Mouse (Mus musculus): ENCODE measurements around the gene Tmem17.

Gene Tmem17

DNA sequence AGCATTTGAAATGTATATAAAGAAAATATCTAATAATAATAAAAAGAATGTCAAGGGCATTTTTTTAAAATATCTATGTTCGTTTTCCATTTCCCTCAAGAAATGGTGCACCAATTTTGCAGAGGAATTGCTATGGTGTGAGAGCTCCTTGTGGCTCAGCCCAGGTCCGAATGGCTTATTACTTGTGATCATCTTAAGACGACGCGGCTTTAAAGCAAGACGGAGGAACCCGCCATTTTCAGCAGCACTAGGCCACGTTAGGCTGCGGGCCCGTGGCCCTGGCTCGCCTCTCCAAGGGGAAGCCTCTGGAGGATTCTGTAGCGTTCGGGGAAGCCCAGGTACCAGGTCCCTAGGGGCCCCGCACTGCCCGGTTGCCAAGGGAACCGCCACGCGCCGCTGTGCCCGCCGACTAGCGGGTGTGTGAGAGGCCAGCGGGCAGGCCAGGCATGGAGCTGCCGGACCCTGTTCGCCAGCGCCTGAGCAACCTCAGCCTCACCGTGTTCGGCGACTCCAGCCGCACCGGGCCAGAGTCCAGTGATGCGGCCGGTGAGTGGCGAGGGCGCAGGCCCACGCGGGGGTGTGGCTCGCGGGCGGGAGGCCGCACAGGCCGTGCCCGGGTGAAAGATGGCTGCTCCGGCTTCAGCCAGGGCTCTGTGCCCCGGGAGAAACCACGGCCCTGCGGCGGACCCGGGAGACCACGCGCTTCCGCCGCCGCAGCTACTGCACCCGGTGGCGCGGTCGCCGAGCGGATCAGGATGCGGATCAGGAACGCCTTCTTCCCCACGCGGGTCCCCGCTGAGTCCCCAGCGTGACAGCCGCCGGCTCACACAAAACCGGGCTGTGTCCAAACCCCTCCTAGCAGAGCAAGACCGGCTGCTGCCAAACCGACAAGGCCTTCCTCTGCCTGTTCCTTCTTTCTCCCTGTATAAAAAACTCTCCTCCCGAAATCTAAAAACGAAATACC is at the start of gene Tmem17:
TSS of gene Tmem17 (plus strand) at position 51 of the 964 bp plus-strand sequence.
- DNase-seq, result peak; percentile 93 to 96

DNA sequence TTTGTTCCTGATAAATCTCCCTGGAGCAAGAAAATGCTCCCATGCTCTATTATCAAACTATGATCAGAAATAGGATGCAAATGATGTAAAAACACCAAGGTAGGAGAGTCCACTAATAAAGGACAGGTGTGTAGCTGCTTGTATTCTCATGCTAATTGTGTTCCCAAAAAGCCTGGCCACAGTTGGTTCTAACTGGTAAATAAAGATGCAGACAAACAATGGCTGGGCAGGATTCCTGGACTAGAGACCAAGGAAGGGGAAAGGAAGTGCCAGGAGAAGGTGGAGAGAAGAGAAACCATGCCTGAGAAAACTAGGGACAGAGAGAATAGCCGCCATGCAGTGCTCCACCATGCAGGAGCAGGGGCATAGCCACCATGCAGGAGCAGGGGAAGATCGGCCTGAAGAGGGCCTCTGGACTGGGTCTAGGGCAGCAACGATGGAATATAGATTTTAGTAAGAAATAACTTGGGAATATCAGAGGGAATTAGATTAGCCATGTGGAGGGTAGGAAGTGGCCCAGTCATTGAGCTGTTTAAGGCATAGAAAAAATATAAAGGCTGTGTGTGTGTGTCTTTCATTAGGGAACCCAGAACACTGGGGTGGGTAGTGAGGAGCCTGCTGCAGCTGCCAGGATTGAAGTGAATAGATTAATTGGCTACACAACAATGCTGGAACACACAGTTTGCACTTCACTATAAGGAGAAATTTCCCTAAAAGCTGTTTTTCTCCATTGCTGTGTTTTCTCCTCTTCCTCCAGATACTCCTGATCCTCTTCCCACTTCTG is 31.9 kb upstream of the Tmem17 start:
- DNase-seq, result no peak

DNA sequence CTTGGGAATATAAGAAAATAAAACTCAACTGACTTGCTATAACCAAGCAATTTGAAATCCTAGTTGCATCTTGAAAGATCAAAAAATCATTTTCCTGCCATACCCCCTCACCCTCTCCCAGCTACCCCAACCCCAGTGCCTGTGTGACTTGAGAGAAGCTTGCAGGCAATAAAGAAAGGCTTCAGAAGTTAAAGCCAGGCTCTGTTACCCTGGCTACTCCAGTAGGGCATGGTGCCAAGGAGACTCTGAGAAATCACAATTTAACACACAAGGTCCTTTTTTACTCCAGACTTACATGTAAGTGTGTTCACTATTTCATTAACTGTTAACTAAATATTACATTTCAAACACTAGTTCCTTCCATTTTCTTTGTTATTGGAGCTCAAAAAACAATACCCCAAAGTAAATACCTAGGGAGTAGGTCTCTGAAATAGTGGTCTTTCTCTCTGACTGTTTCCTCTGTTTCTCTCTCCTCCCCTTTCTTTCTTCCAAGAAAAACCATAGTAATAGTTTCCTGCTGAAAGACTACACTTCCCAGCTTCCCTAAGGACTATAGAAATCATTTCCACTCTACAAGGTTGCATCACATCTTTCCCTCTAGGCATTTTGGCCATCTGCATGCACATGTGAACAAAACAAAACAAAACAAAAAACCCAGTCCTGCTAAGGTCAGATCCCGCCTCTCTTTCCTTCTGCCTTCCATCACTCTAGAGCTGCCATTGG is 30.1 kb upstream of the Tmem17 start:
- no peak for DNase-seq

DNA sequence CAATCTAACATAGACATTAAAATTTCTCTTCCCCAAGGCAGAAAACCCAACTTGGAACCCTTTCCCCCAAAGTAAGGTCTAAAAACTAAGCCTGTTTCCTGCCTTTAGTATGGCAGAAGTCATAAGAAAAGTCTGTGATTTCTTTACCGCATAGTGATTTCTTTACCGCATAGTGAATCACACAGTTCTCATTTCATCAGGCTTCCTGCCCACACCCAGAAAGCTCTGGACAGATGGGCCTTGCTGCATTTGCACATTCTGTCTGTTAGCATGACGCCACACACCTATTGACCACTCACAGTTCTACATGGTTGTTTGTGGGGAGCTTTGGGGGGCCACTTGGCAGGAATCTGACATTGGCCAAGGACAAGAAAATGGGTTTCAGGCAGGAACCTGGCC is 29.5 kb upstream of the Tmem17 start:
- DNase-seq, result no peak

DNA sequence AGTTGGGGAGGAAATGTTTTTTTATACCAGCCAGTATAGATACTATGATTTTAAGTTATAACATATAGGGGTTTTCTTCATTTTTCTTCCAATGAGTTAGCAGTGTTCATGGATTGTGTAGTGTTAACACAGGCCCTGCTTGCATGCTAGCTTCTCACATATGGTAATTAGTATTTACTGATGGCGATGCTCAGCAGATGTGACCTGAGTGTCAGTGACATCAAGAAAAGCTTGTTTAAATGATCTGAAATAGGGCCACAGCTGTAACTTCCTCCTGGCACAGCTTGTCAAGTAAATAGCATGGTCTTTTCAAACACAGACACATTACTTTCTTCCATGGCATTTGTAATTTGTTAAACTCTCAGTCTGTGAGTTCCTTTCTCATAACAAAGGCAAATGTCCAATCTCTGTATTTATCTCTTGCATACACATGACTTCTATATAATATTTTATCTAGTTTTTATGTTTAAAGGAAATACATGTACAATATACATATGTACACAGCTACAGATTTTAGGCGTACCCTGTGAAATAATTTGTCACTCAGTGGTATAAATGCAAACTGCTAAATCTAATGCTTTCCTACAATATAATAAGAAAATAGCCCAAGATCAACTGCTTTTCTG is 18.1 kb upstream of the Tmem17 start:
- DNase-seq, result no peak

DNA sequence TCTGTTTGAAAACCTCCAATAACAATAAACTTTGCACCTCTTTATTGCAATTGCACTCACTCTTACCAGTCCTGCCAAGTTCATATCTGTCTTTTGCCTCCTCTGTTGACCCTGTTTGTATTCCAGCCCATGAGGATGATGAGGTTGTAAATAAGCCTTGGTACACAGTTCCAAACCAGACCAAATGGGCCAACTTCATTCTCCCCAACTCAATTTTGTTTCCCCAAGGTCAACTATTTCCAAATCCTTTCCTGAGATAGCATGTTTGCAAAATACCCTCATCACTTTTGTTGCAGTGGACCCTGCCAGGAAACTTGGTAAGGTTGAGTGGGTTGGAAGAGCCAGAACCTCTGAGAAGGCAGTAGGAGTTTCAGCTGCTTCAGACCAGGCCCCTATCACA is 16.9 kb upstream of the Tmem17 start:
- DNase-seq, result no peak

DNA sequence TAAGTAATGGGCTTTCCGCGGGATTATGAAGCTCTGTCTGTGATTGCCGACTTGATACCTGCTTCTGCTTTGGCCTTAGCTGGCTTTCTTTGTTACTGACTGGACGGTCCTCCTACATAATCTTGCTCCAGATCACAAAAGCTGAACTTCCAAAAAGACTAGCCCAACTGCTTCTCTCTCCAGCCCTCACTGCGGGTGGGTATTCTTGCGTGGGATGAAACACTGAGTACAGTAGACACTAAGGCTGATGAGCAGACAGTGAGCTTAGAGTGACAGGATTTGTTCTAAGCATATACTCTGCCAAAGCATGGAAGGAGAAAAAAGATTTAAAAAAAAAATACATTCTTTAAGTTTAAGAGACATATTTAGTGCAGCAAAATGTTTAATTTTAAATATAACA is 12.5 kb upstream of the Tmem17 start:
- DNase-seq, result no peak

DNA sequence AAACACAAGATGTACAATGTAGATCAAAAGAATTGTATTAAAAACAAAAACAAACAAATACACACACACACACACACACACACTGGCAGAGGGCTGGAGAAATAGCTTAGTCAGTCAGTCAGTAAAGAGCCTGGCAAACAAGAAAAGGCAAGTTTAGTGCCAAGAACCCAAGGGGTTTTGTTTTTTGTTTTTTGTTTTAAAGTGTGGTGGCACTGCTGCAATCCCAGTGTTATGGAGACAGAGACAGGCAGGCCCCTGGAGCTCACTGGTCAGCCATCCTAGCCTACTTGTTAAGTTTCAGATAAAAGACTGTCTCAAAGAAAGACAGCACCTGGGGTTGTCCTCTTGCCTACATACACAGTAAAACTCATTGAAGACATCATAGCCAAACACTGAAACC is 12.0 kb upstream of the Tmem17 start:
- DNase-seq, result no peak

DNA sequence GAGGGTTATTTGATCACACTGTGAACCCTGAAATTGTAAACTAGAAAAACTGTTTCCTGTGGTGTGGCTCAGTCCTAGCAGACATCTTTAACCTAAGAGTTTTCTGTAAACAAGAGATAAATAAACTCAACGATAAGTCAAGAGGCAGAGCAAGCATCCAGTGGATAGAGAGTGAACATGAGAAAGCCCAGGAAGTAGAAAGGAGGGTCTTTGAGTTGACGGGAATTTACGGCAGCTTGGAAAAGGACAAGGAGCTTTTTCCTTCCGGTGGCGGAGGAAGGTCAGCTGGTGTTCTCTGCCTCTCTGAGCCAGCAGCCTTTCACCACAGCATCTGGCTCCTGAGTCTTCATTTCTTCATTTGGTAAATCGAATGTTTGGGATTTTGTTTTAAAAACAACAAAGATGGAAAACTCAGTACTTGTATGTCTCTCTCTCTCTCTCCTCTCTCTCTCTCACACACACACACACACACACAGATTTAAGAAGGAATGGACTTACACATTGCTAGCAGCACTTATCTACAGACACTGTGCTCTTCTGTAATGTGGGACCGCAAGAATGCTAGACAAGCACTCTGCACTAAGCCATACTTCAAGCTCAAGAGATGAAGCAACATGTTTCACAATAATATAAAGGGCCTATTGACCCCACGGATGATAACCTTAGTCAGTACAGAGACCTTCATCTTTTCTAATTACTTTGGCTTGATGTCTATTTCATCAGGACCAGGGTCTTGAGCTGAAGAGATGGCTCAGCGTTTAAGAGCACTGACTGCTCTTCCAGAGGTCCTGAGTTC is 10.9 kb upstream of the Tmem17 start:
- no peak for DNase-seq

DNA sequence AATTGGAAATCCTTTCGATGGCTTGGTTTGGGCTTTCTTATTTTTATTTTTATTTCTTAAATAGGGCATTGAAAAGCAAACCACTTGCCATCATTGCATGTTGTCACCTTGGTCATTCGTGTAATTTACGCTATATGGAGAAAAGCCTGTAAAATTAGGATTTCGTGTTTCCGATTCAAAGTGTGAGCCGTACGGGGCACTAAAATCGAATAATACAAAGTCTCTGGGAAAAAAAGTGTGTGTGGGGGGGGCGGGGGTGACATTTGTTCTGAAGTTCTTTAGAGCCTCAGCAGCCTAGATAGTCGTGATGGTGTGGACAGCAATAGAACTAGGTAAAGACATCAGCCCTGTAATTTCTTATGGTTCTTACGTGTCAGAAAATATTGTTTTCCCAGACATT is 1.2 kb downstream of the Tmem17 start:
- no peak for DNase-seq

DNA sequence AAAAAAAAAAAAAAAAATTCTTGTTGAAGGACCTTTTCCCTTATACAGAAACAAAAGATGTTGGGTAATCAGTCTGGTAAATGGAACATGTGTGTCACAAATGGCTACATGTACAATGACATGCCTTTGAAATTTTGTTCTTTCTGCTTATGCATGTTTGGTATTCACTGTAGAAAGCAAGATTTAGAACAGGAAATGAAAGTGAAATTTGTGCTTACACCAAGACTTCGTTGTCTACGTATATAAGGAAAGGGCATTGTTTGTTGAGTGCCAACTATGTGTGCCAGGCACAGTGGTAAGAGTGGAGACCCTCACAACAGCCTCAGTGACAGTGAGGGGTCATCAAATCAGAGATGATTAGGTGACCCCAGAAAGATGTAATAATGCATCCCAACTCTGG is 3.2 kb downstream of the Tmem17 start:
- no peak for DNase-seq

DNA sequence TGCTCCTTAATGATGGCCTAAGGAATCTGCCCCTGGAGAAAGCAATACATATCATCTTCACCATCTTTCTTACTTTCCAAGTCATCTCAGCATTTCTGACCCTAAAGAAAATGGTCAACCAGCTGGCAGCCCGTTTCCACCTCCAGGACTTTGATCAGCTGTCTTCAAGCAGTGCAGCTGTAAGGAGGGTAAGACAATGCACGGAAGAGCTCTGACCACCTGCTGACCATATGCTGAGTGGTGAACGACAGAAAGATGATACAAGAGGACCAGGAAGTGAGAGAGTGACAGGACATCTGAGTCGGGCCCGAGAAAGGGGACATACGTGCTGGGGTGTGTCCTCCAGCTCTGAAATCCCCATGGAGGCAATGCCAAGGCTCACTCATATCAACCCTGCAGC is 6.6 kb downstream of the Tmem17 start:
- DNase-seq, result no peak

DNA sequence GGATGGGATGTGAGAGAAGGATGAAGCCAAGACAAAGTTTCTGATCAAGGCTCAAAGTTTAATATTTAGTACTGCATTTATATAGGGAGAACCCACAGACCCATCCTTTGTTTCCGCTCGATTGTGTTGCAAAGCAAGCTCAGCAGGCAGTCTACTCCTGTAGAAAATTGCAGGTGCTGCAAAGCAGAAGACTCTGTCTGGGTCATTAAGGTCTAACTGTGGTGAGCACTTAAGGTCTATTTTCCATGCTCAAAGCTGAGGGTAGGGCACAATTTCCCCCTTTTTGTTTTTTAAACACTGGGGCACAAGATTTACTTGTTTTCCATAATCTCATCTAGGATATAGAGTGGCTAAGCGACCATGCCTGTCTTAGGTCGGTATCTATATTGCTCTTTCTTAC is 8.4 kb downstream of the Tmem17 start:
- no peak for DNase-seq

DNA sequence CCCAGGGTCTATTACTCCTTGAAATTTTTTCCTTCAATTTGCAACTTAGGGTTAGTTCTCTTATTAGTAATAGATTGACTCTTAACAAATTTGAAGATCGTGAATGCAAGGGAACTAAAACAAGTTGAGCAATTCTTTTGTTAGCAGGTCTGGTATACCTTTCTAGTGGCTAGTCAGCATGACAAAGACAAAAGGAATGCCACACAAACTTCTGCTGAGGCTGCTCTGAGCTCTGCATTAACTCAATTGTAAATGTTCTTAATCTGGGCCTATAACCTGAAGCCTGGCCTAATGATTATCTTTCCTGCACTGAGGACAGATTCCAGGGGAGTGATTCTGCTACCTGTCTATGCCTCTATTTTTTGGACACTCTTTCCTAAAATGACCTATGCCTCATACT is 12.7 kb downstream of the Tmem17 start:
- DNase-seq, result no peak

DNA sequence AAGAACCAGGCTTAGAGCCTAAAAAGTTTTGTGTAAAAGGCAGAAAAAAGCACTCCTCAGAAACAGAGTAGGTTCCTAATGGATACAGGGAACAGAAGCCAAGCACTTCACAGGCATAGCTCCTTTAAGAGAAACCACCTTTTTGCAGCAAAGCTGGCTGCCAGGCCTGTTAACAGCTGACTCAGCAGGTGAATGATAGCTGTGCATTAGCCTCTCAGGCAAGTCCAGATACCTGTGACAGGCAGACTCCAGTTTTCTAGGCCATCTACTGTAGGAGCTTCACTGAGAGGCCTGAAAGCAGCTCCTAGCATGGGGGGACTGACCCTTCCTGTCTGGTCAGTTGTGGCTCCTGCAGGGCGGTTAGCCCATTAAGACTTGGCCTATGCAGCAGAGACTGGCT is 28.7 kb downstream of the Tmem17 start:
- DNase-seq, result no peak

DNA sequence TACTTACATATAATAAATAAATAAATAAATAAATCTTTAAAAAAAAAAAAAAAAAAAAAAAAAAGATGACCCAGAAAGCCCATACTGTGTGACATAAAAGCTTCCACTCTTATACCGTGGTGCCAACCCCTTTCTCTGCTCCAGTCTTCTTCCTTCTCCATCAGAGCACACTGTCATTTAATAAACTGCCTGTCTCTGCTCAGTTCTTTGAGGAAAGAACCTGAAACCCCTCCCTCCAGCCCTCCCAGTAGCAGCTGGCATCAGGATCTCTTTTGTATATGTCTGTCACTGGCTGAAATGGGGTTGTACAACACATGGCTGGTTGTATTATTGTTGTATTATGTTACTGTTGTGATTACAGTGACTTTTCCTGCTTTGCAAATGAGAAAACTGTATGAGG is 48.2 kb downstream of the Tmem17 start:
- DNase-seq, result no peak

DNA sequence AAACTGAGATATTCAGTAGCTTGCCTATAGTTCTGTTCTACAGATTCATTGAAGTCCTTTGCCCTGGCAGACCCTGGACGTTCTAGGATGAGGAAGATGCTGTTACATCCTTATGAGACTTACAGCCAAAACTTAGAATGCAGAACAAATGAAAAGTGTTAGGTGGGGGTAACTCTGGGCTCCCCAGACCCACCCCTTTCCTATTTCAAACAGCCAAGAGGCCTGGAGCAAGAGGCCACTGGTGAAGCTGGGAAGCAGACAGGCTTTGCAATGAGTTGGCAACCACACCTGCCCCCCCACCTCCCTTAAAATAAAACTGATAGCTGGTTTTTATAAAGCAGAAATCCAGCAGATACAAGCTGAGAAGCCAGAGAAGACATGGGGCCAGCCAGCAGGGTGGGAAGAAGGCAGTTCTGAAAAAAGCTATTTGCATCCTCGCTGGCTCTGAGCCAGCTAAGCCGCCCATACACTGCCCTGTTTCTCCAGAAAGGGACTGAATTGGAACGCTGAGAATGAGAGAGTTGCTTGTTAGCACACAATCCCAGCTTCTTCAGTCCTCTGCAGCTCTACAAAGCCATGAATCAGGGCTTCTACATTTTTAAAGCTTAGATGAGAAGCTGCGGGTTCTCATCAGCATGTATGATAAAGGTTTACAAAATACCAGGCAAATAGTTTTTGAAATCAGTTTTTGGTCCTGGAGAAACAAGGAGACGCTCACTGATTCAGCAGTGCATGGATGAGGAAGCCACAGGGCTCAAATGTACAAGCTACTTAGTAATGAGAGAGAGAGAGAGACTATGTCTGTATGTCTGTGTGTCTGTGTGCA is 48.8 kb downstream of the Tmem17 start:
- DNase-seq, result peak; percentile 63 to 66

DNA sequence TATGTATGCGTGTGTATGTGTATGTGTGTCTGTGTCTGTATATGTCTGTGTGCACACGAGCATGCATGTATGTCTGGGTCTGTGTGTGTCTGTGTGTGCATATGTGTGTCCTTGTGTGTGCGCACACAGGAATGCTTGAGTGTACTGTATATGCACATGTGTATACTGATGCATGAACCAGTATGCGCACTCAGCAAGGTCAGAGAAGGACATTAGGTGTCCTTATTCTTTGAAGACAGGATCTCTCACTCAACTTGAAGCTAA is 49.4 kb downstream of the Tmem17 start:
- DNase-seq, result no peak

DNA sequence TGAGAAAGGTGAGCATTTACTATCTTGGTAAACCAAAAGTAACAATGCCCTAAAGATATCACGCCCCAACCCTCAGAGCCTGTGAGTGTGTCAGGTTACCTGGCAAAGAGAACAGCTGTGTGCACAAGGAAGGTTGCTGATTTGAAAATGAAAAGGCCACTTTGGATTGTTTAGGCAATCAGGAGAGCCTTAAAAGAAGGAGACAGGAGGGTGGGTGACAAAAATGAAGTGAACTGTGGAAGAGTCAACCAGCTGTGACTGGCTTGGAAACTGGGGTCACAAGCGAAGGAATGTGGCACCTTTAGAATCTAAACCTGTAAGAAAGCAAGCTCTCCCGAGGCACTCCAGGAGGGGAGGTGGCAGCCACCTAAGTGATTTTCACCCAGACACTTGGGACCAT is 51.8 kb downstream of the Tmem17 start:
- no peak for DNase-seq

DNA sequence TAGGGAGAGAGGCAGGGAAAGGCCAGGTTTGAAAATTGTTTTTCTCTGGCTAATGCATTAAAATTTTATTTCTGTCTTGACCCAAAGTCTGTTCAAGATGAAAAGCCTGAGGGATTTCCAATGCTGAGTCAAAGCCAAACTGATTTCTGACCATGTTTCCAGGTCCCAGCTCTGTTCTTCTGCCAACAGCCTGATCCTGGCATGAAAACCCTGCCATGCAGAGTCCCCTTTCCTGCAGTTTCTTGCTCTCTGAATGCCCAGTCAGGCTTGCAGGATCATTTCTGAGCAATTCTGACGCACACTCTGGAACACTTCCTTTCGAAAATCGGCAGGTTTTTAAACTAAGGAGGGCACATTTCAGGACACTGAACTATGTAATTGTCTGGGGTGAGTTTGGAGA is 52.8 kb downstream of the Tmem17 start:
- DNase-seq, result no peak
